Mouse (Mus musculus) E14TG2a.4 (cell line): ENCODE results near the gene Trp63.

Experiments
- CTCF ChIP-seq: conservative IDR thresholded peaks from 2 replicates; pipeline ENCODE4 v1.5.1; 2014; ENCODE audit warnings: low read length
- NANOG ChIP-seq: IDR thresholded peaks from 2 replicates; pipeline ENCODE4 v1.6.1; 2014; ENCODE audit warnings: borderline replicate concordance, low read length, mixed read lengths

GRCm38 (mm10) chr16:25826016-25826415, 142.5 kb downstream of the Trp63 start:
- no peak for TF ChIP-seq CTCF
- no peak for TF ChIP-seq NANOG
